Mouse (Mus musculus) bone marrow macrophage, adult 2 months (primary cell): ENCODE data around the gene Cideb. TPM values are rescaled to one million over a fixed set of nuclear protein-coding genes. Genes with fewer than 3 reads are reported as not detected.
A peak's percentile ranks its signal among the peaks of the same experiment; 100 is the strongest.

ENCODE experiments used
- H3K27ac ChIP-seq: 2 replicates; pipeline ENCODE4 v1.5.1; 2012; ENCODE audit warnings: low read depth, low read length; ENCODE audit not compliant: insufficient read depth
- H3K4me1 ChIP-seq: 2 replicates; pipeline ENCODE4 v1.6.1; 2012; ENCODE audit warnings: low read length; ENCODE audit not compliant: control insufficient read depth, insufficient read depth
- H3K4me3 ChIP-seq: 2 replicates; pipeline ENCODE4 v1.5.1; 2012; ENCODE audit warnings: mild to moderate bottlenecking, low read length, moderate library complexity; ENCODE audit not compliant: insufficient read depth
- CTCF ChIP-seq: IDR thresholded peaks from 2 replicates; pipeline ENCODE4 v1.5.1; 2012; ENCODE audit warnings: low read depth, mild to moderate bottlenecking, low read length, moderate library complexity
- POLR2A ChIP-seq: IDR thresholded peaks from 2 replicates; pipeline ENCODE4 v1.6.1; 2012; ENCODE audit warnings: mild to moderate bottlenecking, low read depth, low read length, borderline replicate concordance
- polyA plus RNA-seq: library from polyadenylated mRNA; stranded (reverse); fragments of >200 nt; gene quantifications from 2 replicates; pipeline ENCODE4 v1.2.4, GENCODE M21; 2012; ENCODE audit not compliant: missing spikeins, insufficient read depth, insufficient read length

The Cideb gene
- polyA plus RNA-seq, 1 experiment = not detected

DNA sequence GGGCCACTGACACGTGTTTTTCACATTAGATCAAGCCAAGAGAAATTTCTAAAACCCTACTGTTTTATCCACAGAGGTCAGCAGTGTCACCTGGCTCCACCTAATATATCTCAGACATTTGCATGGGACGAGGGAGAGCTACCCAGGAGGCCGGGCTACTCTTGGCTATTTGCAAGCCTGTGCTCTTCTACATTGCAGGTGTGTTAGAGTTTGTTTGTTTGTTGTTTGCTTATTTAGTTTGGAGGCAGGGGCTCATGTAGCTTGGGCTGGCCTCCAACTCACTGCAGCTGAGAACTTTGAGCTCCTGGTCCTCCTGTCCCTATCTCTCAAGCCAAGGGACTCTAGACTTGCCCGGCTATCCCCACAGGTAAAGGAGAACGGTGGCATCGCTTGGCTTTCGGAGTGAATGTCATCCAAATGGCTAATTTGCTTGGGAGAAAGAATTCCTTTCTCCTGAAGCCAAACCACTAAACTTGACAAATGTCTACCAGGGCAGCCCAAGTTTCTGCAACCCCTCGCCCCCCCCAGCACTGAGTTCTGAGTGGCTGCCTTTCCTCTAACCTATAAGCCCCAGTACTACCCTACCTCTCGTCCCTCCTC is 24.2 kb upstream of the Cideb start:
- TF ChIP-seq CTCF (no peak), POLR2A (no peak)
- Histone ChIP-seq H3K4me3 (no peak overlapping the region), H3K27ac (no peak overlapping the region), H3K4me1 (peaks cover 5% of the 10 kb centered on the region)

DNA sequence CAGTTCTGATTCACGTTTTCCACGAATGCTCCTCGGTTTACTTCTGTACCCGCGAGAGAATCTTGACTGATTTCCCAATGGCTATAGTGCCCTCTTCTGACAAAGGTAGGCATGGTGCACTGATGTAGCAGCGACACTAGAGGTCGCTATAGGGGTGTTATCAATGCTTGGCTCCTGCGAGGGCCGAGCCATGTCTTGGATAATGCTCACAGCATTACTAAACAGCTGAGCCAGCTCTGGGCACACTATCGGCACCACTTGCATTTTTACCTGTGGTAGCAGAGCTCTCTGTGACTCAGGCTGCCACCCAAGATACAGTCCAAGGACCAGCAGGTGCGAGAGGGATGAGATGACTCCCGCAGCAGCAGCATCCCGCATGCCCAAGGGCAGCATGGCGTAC is 23.1 kb upstream of the Cideb start:
- H3K4me1 ChIP-seq = peaks cover 5% of the 10 kb centered on the region
- no peak overlapping the region for H3K27ac ChIP-seq
- no peak overlapping the region for H3K4me3 ChIP-seq

DNA sequence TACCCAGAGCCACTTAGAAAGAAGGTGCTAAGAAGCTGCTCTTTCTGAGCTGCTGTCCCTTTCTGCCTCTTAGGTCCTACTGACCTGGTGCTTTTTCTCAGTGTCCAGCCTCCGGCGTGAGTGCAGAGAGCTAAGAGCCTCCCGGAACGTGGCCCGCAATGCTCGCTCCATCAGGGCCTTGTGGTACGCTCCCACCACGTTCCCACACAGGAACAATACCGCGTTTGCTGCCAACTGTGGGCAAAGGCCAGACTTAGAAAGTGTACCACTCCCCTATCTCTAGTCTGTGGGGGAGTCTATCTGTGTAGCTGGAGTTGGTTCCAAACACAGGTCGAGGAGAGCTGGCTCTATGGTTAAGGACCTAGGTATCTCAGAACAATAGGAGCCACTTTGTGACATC is 22.5 kb upstream of the Cideb start:
- Histone ChIP-seq H3K4me3 (no peak overlapping the region), H3K4me1 (peaks cover 5% of the 10 kb centered on the region), H3K27ac (no peak overlapping the region)
- no peak for TF ChIP-seq CTCF
- no peak for TF ChIP-seq POLR2A

More for the DNA sequence above, 23.1 kb upstream of the Cideb start:
- peak; percentile 96 for TF ChIP-seq CTCF
- no peak for TF ChIP-seq POLR2A

DNA sequence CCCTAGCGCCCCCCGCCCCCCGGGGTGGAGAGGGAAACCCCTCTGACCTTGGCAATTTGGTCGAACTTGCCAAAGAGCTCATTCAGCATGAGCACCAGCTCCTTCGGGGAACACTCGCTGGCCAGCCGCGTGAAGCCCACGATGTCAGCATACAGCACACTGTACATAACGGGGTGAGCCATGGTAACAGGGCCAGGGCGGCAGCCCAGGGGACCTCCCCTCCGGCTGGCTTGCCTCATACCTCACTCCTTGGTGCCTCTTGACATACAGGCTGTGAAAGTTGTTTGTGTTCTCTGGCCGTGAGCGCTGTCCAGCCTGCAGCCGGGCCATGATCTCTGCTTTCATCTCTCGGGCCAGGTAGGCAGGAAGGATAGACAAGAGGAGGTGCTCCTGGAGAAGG is 21.4 kb upstream of the Cideb start:
- TF ChIP-seq CTCF (no peak), POLR2A (no peak)
- peaks cover 5% of the 10 kb centered on the region for H3K4me1 ChIP-seq

DNA sequence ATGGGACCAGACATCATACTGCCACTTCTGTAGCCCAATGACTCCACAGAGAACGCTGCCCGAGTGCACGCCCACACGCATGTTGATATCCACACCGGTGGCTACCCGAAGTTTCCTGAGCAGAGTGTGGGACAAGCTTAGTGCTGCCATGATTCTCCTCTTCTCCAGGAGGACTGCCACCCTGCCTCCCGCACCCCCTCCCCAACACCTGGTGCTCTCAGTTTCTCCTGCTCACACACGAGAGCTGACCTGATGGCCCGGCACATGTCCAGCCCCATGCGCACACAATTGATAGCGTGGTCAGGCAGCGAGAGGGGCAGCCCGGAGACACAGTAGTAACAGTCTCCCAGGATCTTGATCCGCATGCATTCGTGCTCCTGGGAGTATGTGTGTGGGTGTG is 20.4 kb upstream of the Cideb start:
- H3K4me1 ChIP-seq = peaks cover 5% of the 10 kb centered on the region
- H3K27ac ChIP-seq = no peak overlapping the region
- no peak overlapping the region for H3K4me3 ChIP-seq
- TF ChIP-seq POLR2A (no peak), CTCF (no peak)

More for the DNA sequence above, 21.4 kb upstream of the Cideb start:
- Histone ChIP-seq H3K27ac (no peak overlapping the region), H3K4me3 (no peak overlapping the region)

DNA sequence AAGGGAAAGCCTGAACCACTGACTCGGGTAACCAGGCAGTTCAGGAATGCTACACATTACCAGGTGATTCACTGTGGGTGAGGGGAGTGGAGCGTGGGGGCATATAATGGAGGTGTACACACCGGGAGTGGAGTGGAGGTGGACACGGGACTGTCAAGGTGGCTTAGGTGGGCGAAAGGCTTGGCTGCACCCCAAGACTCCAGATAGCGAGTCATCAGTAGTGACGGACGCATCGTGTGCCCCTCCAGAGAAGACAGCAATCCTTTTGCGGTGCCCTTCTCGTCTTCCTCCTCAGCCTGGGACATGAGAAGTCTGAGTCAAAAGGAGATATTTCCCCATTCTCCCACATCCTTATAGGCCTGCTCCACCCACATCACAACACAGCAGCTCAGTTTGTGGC is 19.5 kb upstream of the Cideb start:
- no peak for TF ChIP-seq CTCF
- TF ChIP-seq POLR2A = no peak
- Histone ChIP-seq H3K27ac (no peak overlapping the region), H3K4me1 (peaks cover 5% of the 10 kb centered on the region), H3K4me3 (no peak overlapping the region)

DNA sequence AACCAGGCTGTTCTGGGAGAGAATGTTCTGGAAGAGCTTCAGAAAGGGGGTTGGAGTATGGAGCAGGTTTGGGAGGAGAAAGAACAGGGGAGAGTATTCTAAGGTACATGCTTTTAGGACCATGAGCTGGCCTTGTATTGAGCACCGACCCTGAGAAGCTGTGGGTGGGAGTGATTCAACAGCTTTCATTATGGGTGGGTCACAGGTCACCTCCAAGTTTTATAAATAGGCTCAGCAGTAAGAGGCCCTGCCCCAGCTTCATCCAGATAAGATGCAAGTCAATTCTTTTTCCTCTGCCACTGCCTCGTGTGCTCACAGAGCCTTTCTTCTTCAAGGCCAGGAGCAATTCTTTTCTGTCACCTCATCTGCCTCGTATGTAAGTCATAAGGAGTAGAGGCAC is 18.9 kb upstream of the Cideb start:
- Histone ChIP-seq H3K27ac (no peak overlapping the region), H3K4me1 (peaks cover 5% of the 10 kb centered on the region), H3K4me3 (no peak overlapping the region)
- TF ChIP-seq CTCF = no peak
- TF ChIP-seq POLR2A = no peak

DNA sequence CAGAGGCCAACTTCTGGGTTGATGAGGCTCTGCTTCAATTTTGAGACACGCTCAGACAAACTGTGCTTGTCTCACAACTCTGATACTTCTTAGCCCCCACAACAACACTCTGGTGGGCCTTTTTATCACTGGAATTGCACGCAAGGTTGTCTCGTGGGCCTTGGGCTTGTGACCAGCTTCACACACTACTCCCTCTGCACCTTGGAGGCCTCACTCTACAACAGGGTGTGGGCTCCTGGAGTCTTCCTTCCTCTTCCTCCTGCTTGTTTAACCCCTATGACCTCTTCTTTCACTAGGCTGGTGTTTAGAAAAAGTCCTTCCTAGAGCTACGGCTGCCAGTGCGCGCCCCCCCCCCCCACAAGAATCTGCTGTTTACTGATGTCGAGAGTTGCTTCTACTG is 18.5 kb upstream of the Cideb start:
- Histone ChIP-seq H3K4me3 (no peak overlapping the region), H3K4me1 (peaks cover 5% of the 10 kb centered on the region), H3K27ac (no peak overlapping the region)
- no peak for TF ChIP-seq CTCF
- no peak for TF ChIP-seq POLR2A

DNA sequence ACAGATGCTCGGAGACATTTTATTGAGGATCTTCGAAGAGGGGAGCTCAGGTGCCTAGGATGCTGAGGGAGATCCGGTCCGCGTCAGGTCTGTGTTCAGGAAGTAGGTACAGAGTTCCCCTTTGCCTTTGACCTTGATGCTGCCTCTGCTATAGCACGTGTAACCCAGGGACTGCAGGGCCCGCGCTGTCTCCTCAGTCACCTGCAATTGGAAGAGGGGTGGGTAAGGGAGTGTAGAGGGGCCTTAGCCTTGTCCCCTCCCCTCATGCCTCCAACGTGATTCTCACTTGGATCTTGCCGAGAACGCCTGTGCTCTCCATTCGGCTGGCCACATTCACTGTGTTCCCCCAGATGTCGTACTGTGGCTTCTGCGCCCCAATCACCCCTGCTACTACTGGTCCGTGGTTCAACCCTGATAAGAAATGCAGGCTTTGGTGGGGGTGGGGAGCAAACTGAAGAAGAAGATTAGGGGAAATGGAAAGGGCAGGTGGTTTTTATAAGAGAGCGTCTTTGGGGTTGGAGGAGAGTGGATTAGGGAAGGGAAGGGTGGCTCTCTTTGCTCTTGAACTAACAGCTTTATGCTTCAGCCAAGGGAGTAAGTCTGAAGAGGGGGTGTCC is 10.9 kb upstream of the Cideb start:
- TF ChIP-seq POLR2A = no peak
- no peak for TF ChIP-seq CTCF
- no peak overlapping the region for H3K4me3 ChIP-seq
- no peak overlapping the region for H3K27ac ChIP-seq
- H3K4me1 ChIP-seq = peaks cover 22% of the 10 kb centered on the region

DNA sequence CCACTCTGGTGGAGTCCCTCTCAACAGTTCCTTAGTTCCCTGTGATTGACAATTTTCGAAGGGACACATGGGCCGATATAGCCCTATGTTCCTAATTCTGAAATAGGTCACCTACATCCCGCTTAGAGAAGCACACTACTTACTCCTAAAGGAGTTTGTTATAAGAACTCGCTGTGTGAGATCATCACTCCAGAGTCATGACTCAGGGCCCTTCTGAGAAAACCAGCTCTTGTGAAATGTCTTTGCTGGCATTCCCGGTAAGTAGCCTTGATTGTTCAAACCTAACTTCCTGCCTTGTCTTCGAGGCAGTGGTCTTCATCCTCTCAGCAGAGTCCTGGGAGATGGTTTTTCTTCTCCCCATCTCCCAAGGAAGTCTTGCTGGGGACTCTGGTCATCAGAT is 10.3 kb upstream of the Cideb start:
- TF ChIP-seq POLR2A (no peak), CTCF (no peak)
- Histone ChIP-seq H3K27ac (no peak overlapping the region), H3K4me1 (peaks cover 29% of the 10 kb centered on the region), H3K4me3 (no peak overlapping the region)
